Mouse (Mus musculus) olfactory bulb, adult 2 months (tissue): ENCODE results near the gene Psma7.

Experiments
- CTCF ChIP-seq: fragments of 200-500 bp; IDR thresholded peaks from 2 replicates; pipeline ENCODE4 v1.5.1; 2012; ENCODE audit warnings: low read depth, mild to moderate bottlenecking, low read length, moderate library complexity; ENCODE audit not compliant: insufficient read depth
- POLR2A ChIP-seq: fragments of 200-500 bp; IDR thresholded peaks from 2 replicates; pipeline ENCODE4 v1.6.1; 2012; ENCODE audit warnings: mild to moderate bottlenecking, low read depth, low read length, moderate library complexity; ENCODE audit not compliant: insufficient read depth

GRCm38 (mm10) chr2:180047980-180048635 lies 5.9 kb upstream of the Psma7 start:
- TF ChIP-seq CTCF (no peak), POLR2A (no peak)
